Mouse (Mus musculus): ENCODE results near the gene Carm1.

- TF ChIP-seq POLR2A (IDR thresholded peaks at IDR 0.05; ENCODE audit: borderline replicate concordance, low read depth, low read length) (no peak), CTCF (IDR thresholded peaks at IDR 0.05; ENCODE audit: low read depth, low read length) (no peak)
Measured at GRCm38 (mm10) chr9:21547075-21547941, 614 bp downstream of the Carm1 start.

Measured in bone marrow macrophage, adult 2 months (primary cell).